ENCODE assay signal across 8 mouse cellular contexts in the genomic region with DNA sequence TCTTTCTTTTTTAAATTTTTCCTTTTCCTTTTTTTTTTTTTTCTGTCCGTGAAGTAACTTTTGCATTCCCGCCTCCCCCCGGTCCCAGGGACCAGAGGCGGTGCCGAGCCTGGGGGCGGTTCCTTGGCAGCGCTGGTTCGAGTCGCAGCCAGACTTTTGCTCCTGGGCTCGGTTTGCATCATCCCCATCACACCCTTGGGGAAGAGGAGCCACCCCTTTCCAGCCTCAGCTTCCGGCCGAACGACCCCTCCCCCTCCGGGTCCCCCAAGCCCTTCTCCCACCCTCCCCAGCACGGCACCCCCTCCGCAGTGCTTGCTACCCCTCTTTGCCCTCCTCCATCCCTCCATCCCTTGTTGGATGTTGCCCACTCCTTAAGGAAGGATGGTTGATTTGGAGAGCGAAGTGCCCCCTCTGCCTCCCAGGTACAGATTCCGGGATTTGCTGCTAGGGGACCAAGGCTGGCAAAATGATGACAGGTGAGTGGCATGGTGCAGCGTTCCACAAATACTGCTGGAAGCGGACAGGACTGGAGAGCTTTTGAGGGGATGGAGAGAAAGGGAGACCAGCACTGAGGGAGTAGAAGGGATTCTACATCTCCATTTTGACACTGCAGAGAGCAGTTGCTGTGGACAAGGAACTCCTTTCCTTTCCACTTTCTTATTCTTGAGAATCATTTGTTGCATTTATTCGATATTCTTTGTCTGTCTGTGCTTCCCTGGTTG. TPM values are rescaled to one million over a fixed set of nuclear protein-coding genes. Genes with fewer than 3 reads are reported as not detected.
DNase-seq lines count a peak whose midpoint lies in the region; ATAC-seq and TF ChIP-seq lines count a peak whose summit lies in the region.
"Had no signal": no experiment of that assay in that cellular context is flagged by ENCODE, and none has a peak within 500 bp of the region (broad histone marks: within the 10 kb centered on the region; RNA-seq: fewer than 3 reads in every experiment).

Gene Kcnt2, plus strand, starts transcription at position 283 of the 722 bp plus-strand sequence.

- no peaks in the 10 kb centered on the region for H3K79me2 ChIP-seq in liver, adult 2 months (ENCODE audit: control insufficient read depth, insufficient read depth, low read length)

- H3K9ac ChIP-seq in embryonic facial prominence, embryonic 15.5 days: 0 out of 2 replicates have a peak within 1 kb of the TSS, but pooled peaks have one; percentile 15
- H3K9ac ChIP-seq in heart, embryonic 11.5 days (ENCODE audit: low read depth, low read length): peak within 1 kb of the TSS; percentile 61
- no peak within 1 kb of the TSS; the same call in 1 of the 2 replicates for H3K9ac ChIP-seq in liver, adult 2 months (ENCODE audit: low read depth, low read length)

- TF ChIP-seq POLR2A in liver, adult 2 months (IDR thresholded peaks at IDR 0.05; ENCODE audit: extremely low read depth, insufficient read depth, low read length): no peak
- no peak for TF ChIP-seq POLR2A in olfactory bulb, adult 2 months (IDR thresholded peaks at IDR 0.05; ENCODE audit: insufficient read depth, low read depth, low read length)

- peak within 1 kb of the TSS; percentile 48 for H3K4me3 ChIP-seq in embryonic facial prominence, embryonic 15.5 days (replicated peaks)
- peak within 1 kb of the TSS; percentile 49 for H3K4me3 ChIP-seq in heart, embryonic 11.5 days (ENCODE audit: low read depth, low read length)
- peak within 1 kb of the TSS; percentile 50 for H3K4me3 ChIP-seq in liver, adult 2 months (ENCODE audit: insufficient read depth, low read depth, low read length)
- peak within 1 kb of the TSS; percentile 53 for H3K4me3 ChIP-seq in olfactory bulb, adult 2 months (ENCODE audit: insufficient read depth, low read depth, low read length)

- H3K4me1 ChIP-seq in embryonic facial prominence, embryonic 15.5 days: peaks cover 7% of the 10 kb centered on the region
- no peaks in the 10 kb centered on the region for H3K4me1 ChIP-seq in heart, embryonic 11.5 days (ENCODE audit: control insufficient read depth, insufficient read depth, low read length)
- H3K4me1 ChIP-seq in liver, adult 2 months (ENCODE audit: control insufficient read depth, insufficient read depth, low read length): no peaks in the 10 kb centered on the region
- H3K4me1 ChIP-seq in olfactory bulb, adult 2 months (ENCODE audit: control insufficient read depth, insufficient read depth, low read length): peaks cover 9% of the 10 kb centered on the region

- peak; percentile 22 to 43 for DNase-seq in adrenal gland, postnatal 36 days
- peak; percentile 68 for DNase-seq in kidney, postnatal 10 days
- peak; percentile 17 for DNase-seq in liver, adult 2 months (ENCODE audit: extremely low read depth, low read depth, low spot score)

- H3K27ac ChIP-seq in embryonic facial prominence, embryonic 15.5 days (replicated peaks): no peak within 1 kb of the TSS
- no peak within 1 kb of the TSS for H3K27ac ChIP-seq in heart, embryonic 11.5 days (ENCODE audit: low read depth, low read length)
- H3K27ac ChIP-seq in liver, adult 2 months (replicated peaks; ENCODE audit: insufficient read depth, low read depth, low read length): no peak within 1 kb of the TSS
- no peak within 1 kb of the TSS for H3K27ac ChIP-seq in olfactory bulb, adult 2 months (ENCODE audit: insufficient read depth, low read depth, low read length)

- no peaks in the 10 kb centered on the region for H3K9me3 ChIP-seq in embryonic facial prominence, embryonic 15.5 days (replicated peaks)
- H3K9me3 ChIP-seq in heart, embryonic 11.5 days (replicated peaks; ENCODE audit: control insufficient read depth, low read length): no peaks in the 10 kb centered on the region

- H3K36me3 ChIP-seq in embryonic facial prominence, embryonic 15.5 days: no peaks in the 10 kb centered on the region
- H3K36me3 ChIP-seq in heart, embryonic 11.5 days (ENCODE audit: control insufficient read depth, insufficient read depth, low read length): no peaks in the 10 kb centered on the region
- no peaks in the 10 kb centered on the region for H3K36me3 ChIP-seq in liver, adult 2 months (ENCODE audit: control insufficient read depth, insufficient read depth, low read length)

- TF ChIP-seq CTCF in liver, adult 2 months (IDR thresholded peaks at IDR 0.05; ENCODE audit: low read depth, low read length): no peak
- no peak for TF ChIP-seq CTCF in olfactory bulb, adult 2 months (IDR thresholded peaks at IDR 0.05; ENCODE audit: insufficient read depth, low read depth, low read length)

- peak within 1 kb of the TSS; percentile 78 for H3K4me2 ChIP-seq in embryonic facial prominence, embryonic 15.5 days (replicated peaks)
- peak within 1 kb of the TSS; percentile 69 for H3K4me2 ChIP-seq in heart, embryonic 11.5 days

- under 1% methylated on average over 21 of the region's 21 CpGs for WGBS in embryonic facial prominence, embryonic 15.5 days
- WGBS in heart, embryonic 11.5 days (ENCODE audit: insufficient replicate concordance): 3% methylated on average over 21 of the region's 21 CpGs
- WGBS in liver, adult 2 months: 3% methylated on average over 21 of the region's 21 CpGs
- under 1% methylated on average over 21 of the region's 21 CpGs for WGBS in olfactory bulb, adult 2 months

- no peaks in the 10 kb centered on the region for H3K27me3 ChIP-seq in embryonic facial prominence, embryonic 15.5 days
- H3K27me3 ChIP-seq in heart, embryonic 11.5 days (ENCODE audit: control insufficient read depth, insufficient read depth, low read length): no peaks in the 10 kb centered on the region
- no peaks in the 10 kb centered on the region for H3K27me3 ChIP-seq in liver, adult 2 months (ENCODE audit: control insufficient read depth, insufficient read depth, low read length)

- 0 out of 2 replicates have a peak, but pooled peaks have one; percentile 34 for ATAC-seq in embryonic facial prominence, embryonic 15.5 days (ENCODE audit: insufficient number of reproducible peaks, low FRiP score, low TSS enrichment, low read depth)
- peak; percentile 67 for ATAC-seq in heart, embryonic 11.5 days (replicated peaks; ENCODE audit: insufficient number of reproducible peaks, low FRiP score, low TSS enrichment)
- ATAC-seq in megakaryocyte progenitor cell, adult 5-6 weeks (replicated peaks; ENCODE audit: poor library complexity): no peak

RNA-seq across cellular contexts. Expression of gene Kcnt2, which starts in this region (rescaled TPM):
- 1 to 10 TPM; 1.6 to 1.8 TPM for total RNA-seq in adrenal gland, postnatal 36 days (2021)
- polyA plus RNA-seq in embryonic facial prominence, embryonic 15.5 days (2015; fragmentation: Nextera tagmentation; extraction: Ambion mirVana): 0.85 and 0.89 TPM in 2 replicates
- 1.4 and 1.5 TPM in 2 replicates for polyA plus RNA-seq in heart, embryonic 11.5 days (2014; fragmentation: Nextera tagmentation; extraction: Ambion mirVana)
- 0.83 and 0.94 TPM in 2 replicates for total RNA-seq in liver, adult 2 months (2014; rRNA removed)
- 0.09 and 0.18 TPM in 2 replicates for polyA plus RNA-seq in liver, adult 2 months (2012; rRNA removed)
- polyA plus RNA-seq in olfactory bulb, adult 2 months (2012; ENCODE audit: insufficient read depth, insufficient read length, low replicate concordance, missing spikeins): not detected in 2 replicates
- total RNA-seq in megakaryocyte progenitor cell, adult 5-6 weeks (2015): 0.07 TPM in 1 of 2 replicates, not detected in the other
- total RNA-seq in megakaryocyte progenitor cell, adult 5-6 weeks (2017): not detected in 2 replicates
- total RNA-seq: common myeloid progenitor, adult 5-6 weeks had no signal

Comparison
In these comparisons a context has a peak if more than half of its experiments do, and no peak if none do; other contexts are left out.
1. Peak in ATAC-seq, H3K4me3 ChIP-seq, H3K9ac ChIP-seq and H3K4me2 ChIP-seq in embryonic facial prominence, embryonic 15.5 days; RNA of the gene not detected or under 1 TPM.
2. Peak in DNase-seq and H3K4me3 ChIP-seq in liver, adult 2 months; RNA of the gene not detected or under 1 TPM.
3. DNase-seq: peak in every context shown above with its lines; median percentile 68 in kidney, postnatal 10 days; 32 in adrenal gland, postnatal 36 days; 17 in liver, adult 2 months.